Comparison of ENCODE assay signal across 8 mouse cellular contexts in genomic region chr7:28436932-28437570, GRCm38 (mm10). TPM values are rescaled to one million over a fixed set of nuclear protein-coding genes. Genes with fewer than 3 reads are reported as not detected.
DNase-seq lines count a peak whose midpoint lies in the region; ATAC-seq and TF ChIP-seq lines count a peak whose summit lies in the region.

Gene Gmfg, plus strand, starts transcription at chr7:28437447.

- H3K27ac ChIP-seq in bone marrow, adult 2 months (ENCODE audit: control insufficient read depth, insufficient read depth, low read depth, low read length, poor library complexity): peak within 1 kb of the TSS; percentile 76
- H3K27ac ChIP-seq in embryonic facial prominence, embryonic 14.5 days (replicated peaks; ENCODE audit: low read depth, low read length): no peak within 1 kb of the TSS; the same call in 1 of the 2 replicates

- H3K36me3 ChIP-seq in embryonic facial prominence, embryonic 14.5 days (ENCODE audit: control insufficient read depth, insufficient read depth, low read length): peaks cover 9% of the 10 kb centered on the region

- DNase-seq in 416B (ENCODE audit: low read depth) (peak; percentile 97), liver (peak; percentile 89)
- DNase-seq in embryonic facial prominence, embryonic 14.5 days (ENCODE audit: low spot score): peak; percentile 93
- peak; percentile 86 for DNase-seq in heart, adult 8-10 months (ENCODE audit: low spot score)
- peak; percentile 91 for DNase-seq in kidney, adult 9 months
- peak; percentile 83 for DNase-seq in monocyte, adult 2 months (ENCODE audit: low read depth in 1 of 2, low spot score in 2 of 2)
- peak; percentile 87 to 92 for DNase-seq in spleen, postnatal 4 days (ENCODE audit: low spot score in 2 of 2)

- ATAC-seq in embryonic facial prominence, embryonic 14.5 days (ENCODE audit: low read depth): peak; percentile 34

- TF ChIP-seq CTCF in bone marrow, adult 2 months (IDR thresholded peaks at IDR 0.05; ENCODE audit: control insufficient read depth, insufficient read depth, low read length): peak; percentile 91

- WGBS in bone marrow, adult 2 months: 8% methylated on average over 16 of the region's 16 CpGs
- 2% methylated on average over 16 of the region's 16 CpGs for WGBS in embryonic facial prominence, embryonic 14.5 days

- TF ChIP-seq POLR2A in bone marrow, adult 2 months (IDR thresholded peaks at IDR 0.05; ENCODE audit: borderline replicate concordance, control insufficient read depth, low read depth, low read length): no peak

- H3K27me3 ChIP-seq in embryonic facial prominence, embryonic 14.5 days (replicated peaks; ENCODE audit: control insufficient read depth, insufficient read depth, low read length): no peaks in the 10 kb centered on the region

- no peaks in the 10 kb centered on the region for H3K9me3 ChIP-seq in embryonic facial prominence, embryonic 14.5 days (ENCODE audit: control insufficient read depth, low read length)

- peak within 1 kb of the TSS; percentile 70 for H3K4me2 ChIP-seq in embryonic facial prominence, embryonic 14.5 days (ENCODE audit: low read depth, low read length)

- peak within 1 kb of the TSS; percentile 63 for H3K9ac ChIP-seq in embryonic facial prominence, embryonic 14.5 days (ENCODE audit: low read depth, low read length)

- H3K4me3 ChIP-seq in bone marrow, adult 2 months (replicated peaks; ENCODE audit: control insufficient read depth, low read depth, low read length): peak within 1 kb of the TSS; percentile 78
- H3K4me3 ChIP-seq in embryonic facial prominence, embryonic 14.5 days (ENCODE audit: low read depth, low read length): peak within 1 kb of the TSS; percentile 79

- H3K4me1 ChIP-seq in bone marrow, adult 2 months (ENCODE audit: control insufficient read depth, insufficient read depth, low read length): peaks cover 3% of the 10 kb centered on the region; the same call in 1 of the 2 replicates
- H3K4me1 ChIP-seq in embryonic facial prominence, embryonic 14.5 days (ENCODE audit: control insufficient read depth, insufficient read depth, low read length): peaks cover 13% of the 10 kb centered on the region

RNA-seq across cellular contexts. Expression of gene Gmfg, which starts in this region (rescaled TPM):
- polyA plus RNA-seq in bone marrow, adult 2 months (2011; ENCODE audit: insufficient read depth, insufficient read length, low replicate concordance, missing spikeins): 158 and 354 TPM in 2 replicates
- 14.7 and 20.4 TPM in 2 replicates for polyA plus RNA-seq in embryonic facial prominence, embryonic 14.5 days (2014; fragmentation: Nextera tagmentation; extraction: Ambion mirVana)
- 1 to 10 TPM; 3.5 to 5.7 (median 4.8) TPM for total RNA-seq in heart, adult 8-10 months (2022)
